Mouse (Mus musculus) urinary bladder, postnatal 36 days (tissue): ENCODE results near the gene Lmna.
A peak's percentile ranks its signal among the peaks of the same experiment; 100 is the strongest.

Experiments used
- DNase-seq, 2 experiments: peaks; one replicate each; pipeline ENCODE4 v3.0.0; 2022; ENCODE audit warnings: low spot score in 2 of 2, mixed read lengths in 1 of 2

Gene Lmna

GRCm38 (mm10) chr3:88539397-88539796, 29.6 kb upstream of the Lmna start:
- DNase-seq = no peak

GRCm38 (mm10) chr3:88538271-88539145, 28.8 kb upstream of the Lmna start:
- DNase-seq = no peak

DNA sequence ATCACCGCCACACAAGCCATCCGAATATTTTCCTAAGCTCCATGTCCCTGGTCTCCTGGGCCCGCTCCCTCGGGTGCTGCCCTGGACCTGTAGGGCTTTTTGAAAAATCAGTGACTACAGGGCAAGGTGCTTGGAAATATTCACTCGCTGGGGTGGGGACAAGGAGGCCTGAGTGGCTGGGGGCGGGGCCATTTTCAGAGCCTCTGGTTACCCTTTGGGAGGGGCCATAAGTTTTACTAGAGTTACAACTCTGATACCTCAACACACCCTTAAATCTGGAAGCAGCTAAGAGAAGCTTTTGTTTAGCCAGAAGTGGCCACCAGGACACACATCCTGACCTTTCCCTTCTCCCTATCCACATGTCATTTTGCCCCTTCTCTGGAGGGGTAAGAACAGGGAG, 27.4 kb upstream of the Lmna start:
- no peak for DNase-seq

GRCm38 (mm10) chr3:88536103-88536930, 26.6 kb upstream of the Lmna start:
- DNase-seq = peak; percentile 77 to 83

DNA sequence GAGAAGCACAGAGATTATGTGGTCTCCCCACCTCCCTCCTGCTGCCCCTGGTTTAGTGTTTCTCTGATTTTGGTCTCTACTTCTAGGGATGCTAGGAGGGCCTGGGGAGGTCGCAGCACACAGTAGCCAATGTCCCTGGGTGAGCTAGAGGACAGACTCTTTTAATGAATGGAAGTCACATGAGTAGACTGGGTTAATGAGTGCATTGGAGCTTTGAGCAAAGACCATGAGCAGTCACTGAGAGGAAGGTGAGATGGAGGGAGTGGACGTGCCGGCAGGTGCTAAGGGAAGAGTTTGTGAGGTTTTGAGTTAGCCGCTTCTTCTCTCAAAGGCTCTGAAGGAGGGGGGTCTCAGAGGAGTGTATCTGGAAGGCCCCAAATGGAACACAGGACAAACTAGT, 25.8 kb upstream of the Lmna start:
- DNase-seq = no peak

DNA sequence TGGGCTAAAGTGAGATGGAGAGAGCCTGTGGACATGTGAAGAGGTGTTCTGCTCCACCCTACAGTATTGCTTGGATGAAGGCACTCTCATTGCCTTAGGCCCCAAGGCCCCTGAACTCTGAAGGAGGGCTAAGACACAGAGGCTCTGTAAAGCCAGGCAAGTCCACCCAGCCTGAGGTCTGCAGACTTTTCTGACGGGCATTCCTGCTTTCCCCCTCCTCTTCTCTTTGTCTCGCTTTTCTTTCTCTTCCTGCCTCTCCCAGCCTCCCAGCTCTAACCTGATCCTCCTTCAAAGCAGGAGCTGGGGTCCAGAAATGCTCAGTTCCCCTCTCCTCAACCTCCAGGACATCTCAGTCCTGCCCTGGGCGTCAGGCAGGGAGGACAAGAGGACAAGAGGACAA, 25.2 kb upstream of the Lmna start:
- DNase-seq = no peak

DNA sequence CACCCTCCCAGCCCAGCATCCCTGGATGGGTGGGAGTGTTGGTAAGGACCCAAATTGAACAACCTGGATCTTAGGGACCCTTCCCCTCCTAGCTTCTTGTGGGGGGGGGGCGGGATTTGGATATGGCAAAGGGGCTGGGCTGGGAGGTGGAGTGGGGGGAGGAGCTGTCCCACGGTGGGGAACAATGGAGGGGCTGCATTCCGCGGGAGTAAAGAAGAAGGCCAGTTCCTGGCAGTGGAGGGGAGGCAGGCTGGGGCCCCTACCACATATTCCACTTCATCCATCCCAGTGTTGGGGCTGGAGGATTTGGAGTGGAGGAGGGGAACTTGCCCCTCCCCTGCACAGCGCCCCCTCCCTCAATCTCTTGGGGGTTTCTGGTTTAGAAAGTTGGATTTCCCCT, 23.9 kb upstream of the Lmna start:
- DNase-seq = no peak

DNA sequence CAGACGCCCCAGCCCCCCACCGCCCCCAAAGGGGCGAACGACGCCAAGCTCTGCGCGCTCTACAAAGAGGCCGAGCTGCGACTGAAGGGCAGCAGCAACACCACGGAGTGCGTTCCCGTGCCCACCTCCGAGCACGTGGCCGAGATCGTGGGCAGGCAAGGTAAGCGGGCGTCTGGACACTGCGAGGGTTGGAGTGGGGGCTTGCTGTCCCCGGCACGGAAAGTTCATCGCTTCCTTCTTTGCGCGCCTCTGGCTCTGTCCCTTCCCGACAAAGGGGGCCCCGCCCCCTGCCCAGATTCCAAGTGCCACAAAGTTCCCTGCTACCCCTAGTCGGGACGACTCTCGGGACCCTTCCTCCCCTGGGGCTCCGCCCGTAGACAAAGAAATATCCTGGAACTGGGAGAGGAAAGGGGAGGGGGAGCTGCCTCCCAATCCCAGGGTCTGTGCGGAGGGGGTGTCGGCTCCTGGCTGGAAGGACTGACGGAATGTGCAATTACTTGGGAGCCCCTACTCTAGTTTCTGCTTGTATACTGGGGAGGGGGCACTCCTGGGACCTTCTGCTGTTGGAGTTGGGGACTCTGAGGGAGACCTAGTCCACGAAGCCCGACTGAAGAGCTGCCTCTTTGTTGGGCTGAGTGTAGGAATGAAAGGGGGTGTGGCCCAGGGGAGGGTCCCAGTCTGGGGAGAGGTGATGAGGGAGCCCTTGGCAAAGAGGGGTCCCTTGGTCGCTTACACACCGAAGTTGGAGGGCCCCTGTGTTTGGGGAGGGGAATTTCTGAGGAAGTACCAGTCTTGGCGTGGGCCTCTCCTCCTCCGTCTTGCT, 23.1 kb upstream of the Lmna start:
- no peak for DNase-seq

DNA sequence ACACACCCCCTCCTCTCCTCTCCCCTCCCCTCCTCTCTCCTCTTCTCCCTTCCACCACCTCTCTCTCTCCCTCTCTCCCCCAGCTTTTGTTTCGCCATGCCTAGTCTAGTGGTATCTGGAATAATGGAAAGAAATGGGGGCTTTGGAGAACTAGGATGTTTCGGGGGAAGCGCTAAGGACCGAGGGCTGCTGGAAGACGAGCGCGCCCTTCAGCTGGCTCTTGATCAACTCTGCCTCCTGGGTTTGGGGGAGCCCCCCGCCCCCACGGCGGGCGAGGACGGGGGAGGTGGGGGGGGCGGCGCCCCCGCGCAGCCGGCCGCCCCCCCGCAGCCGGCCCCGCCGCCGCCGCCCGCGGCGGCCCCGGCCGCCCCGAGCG, 22.5 kb upstream of the Lmna start, which contains the start of gene Mex3a:
Gene Mex3a (plus strand): TSS at position 97 of the 376 bp plus-strand sequence.
- no peak for DNase-seq

GRCm38 (mm10) chr3:88531348-88532298, 21.9 kb upstream of the Lmna start:
- DNase-seq = peak; percentile 87

- DNase-seq = no peak
These were observed 20.5 kb upstream of the Lmna start for GRCm38 (mm10) chr3:88530082-88530864.

- no peak for DNase-seq
These were observed 19.6 kb upstream of the Lmna start for GRCm38 (mm10) chr3:88529204-88530000.

DNA sequence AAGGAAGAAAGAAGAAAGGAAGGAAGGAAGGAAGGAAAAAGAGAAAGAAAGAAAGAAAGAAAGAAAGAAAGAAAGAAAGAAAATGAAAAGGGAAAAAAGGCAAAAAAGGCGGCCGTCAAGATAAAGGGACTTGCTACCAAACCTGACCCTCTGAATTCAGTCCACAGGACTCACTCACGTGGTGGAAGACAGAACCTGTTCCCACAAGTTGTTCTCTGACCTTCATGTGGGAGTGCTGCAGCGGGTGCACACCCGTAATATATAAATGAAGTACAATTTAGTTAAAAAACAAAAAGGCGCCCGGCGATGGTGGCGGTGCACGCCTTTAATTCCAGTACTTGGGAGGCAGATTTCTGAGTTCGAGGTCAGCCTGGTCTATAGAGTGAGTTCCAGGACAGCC, 18.9 kb upstream of the Lmna start:
- DNase-seq = no peak

GRCm38 (mm10) chr3:88527565-88527964, 17.8 kb upstream of the Lmna start:
- DNase-seq = no peak

DNA sequence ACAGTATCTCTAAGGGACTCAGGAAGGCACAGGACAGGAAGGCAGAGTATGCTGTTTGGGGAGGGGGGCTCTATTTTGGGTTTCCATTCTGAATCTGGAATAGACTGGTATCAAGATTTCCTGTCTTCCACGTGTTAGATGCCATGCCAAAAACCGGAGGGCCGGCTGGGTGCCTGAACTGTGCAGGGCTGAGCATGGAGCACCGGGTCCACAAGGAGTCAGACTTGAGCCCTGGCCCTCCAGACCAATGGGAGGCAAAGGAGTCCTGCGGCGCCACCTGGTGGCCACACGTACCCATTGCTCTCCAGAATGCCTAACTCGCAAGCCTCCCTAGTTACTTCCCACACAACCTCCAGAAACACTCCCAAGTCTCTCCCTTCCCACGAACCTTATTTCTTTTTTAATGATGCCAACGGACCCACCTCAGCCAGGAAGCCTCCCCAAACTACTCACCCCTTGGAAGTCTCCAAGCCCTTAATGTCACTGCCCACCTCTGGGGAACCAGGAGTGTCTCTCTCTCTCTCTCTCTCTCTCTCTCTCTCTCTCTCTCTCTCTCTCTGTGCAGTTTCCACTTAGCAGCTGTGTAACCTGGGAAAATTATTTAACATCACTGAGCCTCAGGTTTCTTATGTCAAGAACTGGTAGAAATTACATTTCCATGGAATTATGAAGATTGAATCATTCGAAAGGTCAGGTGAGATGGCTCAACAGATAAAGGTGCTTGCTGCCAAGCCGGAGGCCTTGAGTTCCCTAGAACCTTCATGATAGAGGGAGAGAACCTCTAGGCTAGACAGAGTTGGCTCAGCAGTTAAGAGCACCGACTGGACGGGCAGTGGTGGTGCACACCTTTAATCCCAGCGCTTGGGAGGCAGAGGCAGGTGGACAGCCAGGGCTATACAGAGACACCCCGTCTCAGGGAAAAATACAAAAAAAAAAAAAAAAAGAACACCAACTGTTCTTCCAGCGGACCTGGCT, 16.7 kb upstream of the Lmna start:
- peak; percentile 75 to 86 for DNase-seq

GRCm38 (mm10) chr3:88525021-88525420, 15.3 kb upstream of the Lmna start:
- no peak for DNase-seq

GRCm38 (mm10) chr3:88523027-88523426, 13.3 kb upstream of the Lmna start:
- no peak for DNase-seq

DNA sequence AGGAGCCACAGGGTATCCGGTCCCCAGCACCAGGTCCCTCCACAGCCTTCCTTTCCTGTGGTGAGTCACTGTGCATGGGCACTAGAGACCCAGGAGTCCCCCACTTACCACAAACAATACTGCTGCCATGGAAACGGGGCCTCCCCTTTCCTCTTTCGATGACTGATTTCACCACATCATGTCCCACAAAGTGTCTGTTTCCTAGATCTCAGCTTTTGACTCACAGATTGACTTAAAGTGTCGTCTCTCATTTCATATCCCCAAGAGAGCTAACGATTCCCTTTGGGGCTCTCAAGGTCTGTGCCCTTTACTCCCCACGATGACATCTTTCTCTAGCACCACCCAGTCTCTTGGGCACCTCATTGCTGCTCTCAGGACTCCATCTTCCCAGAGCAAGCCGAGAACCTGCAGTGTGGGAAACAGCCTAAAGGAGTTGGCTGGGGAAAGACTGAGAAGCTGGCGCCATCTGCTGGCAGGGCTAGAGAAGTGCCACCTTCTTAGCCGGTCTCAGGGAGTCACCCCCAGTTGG, 12.1 kb upstream of the Lmna start:
- DNase-seq = peak; percentile 61 to 72
